Mouse (Mus musculus) midbrain, embryonic 15.5 days (tissue): ENCODE measurements around the gene Gm10668. TPM values are rescaled to one million over a fixed set of nuclear protein-coding genes. Genes with fewer than 3 reads are reported as not detected.
"Not testable (repeated sequence)": the region's sequence is repeated elsewhere in the genome, so short reads cannot be mapped to it uniquely, and the experiment has no call there.

Experiments
- ATAC-seq: fragments of 200-750 bp; cut with Nextera tagmentation; replicated peaks from 2 replicates; pipeline ENCODE4 v1.8.0; 2017; ENCODE audit warnings: moderate TSS enrichment
- H3K27ac ChIP-seq: fragments of 300-500 bp; sonication (generic); 2 replicates; pipeline ENCODE4 v1.5.1; 2015; ENCODE audit warnings: mild to moderate bottlenecking, inconsistent platforms
- H3K27me3 ChIP-seq: fragments of 300-500 bp; sonication (generic); replicated peaks from 2 replicates; pipeline ENCODE4 v1.6.1; 2015; ENCODE audit warnings: inconsistent platforms
- H3K36me3 ChIP-seq: fragments of 300-500 bp; sonication (generic); replicated peaks from 2 replicates; pipeline ENCODE4 v1.6.1; 2015; ENCODE audit warnings: inconsistent platforms
- H3K4me1 ChIP-seq: fragments of 300-500 bp; sonication (generic); 2 replicates; pipeline ENCODE4 v1.6.1; 2015; ENCODE audit warnings: inconsistent platforms
- H3K4me2 ChIP-seq: fragments of 300-500 bp; sonication (generic); 2 replicates; pipeline ENCODE4 v1.6.1; 2015; ENCODE audit warnings: inconsistent platforms, mild to moderate bottlenecking, moderate library complexity
- H3K4me3 ChIP-seq: fragments of 300-500 bp; sonication (generic); 2 replicates; pipeline ENCODE4 v1.5.1; 2015; ENCODE audit warnings: mild to moderate bottlenecking, inconsistent platforms
- H3K9ac ChIP-seq: fragments of 300-500 bp; sonication (generic); 2 replicates; pipeline ENCODE4 v1.6.1; 2015; ENCODE audit warnings: mild to moderate bottlenecking, inconsistent platforms
- H3K9me3 ChIP-seq: fragments of 300-500 bp; sonication (generic); 2 replicates; pipeline ENCODE4 v1.6.1; 2016; ENCODE audit warnings: inconsistent platforms
- WGBS: fragments of 180-500 bp; shearing (Covaris S2); methylation state at CpG from one replicate; pipeline ENCODE4 v1.1.7; 2015; ENCODE audit warnings: mixed read lengths; 5-methylcytosine and 5-hydroxymethylcytosine counted together
- polyA plus RNA-seq: library from polyadenylated mRNA; unstranded; fragments of >200 nt; fragmentation: Nextera tagmentation; extraction: Ambion mirVana; gene quantifications from 2 replicates; pipeline ENCODE4 v1.2.1, GENCODE M21; 2015

Gene Gm10668
- polyA plus RNA-seq = not detected in 2 replicates

DNA sequence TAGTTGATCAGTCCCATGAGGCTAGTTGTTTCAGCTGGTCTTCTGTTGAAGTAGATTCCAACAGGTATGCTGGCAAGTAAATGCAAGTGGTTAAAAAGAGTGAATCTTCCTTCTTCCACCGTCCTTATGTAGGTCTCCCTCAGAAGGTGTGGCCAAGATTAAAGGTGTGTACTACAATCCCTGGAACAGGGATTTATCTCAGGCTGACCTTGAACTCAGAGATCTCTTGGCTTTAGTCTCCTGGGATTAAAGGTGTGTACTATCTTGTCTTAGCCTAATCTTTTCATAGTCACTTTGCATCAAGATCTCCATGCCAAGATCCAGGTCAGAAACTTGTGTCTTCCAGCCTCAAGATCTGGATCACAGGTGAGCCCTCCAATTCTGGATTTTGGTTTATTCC, at the start of gene Gm10668:
TSS of gene Gm10668 (minus strand) at position 101 of the 400 bp plus-strand sequence.
- H3K27me3 ChIP-seq, H3K4me3 ChIP-seq, H3K9me3 ChIP-seq, H3K4me1 ChIP-seq, H3K9ac ChIP-seq, H3K4me2 ChIP-seq, H3K36me3 ChIP-seq, H3K27ac ChIP-seq, ATAC-seq: not testable (repeated sequence)
- WGBS = no CpG with 5 or more reads among the region's 1 CpGs

DNA sequence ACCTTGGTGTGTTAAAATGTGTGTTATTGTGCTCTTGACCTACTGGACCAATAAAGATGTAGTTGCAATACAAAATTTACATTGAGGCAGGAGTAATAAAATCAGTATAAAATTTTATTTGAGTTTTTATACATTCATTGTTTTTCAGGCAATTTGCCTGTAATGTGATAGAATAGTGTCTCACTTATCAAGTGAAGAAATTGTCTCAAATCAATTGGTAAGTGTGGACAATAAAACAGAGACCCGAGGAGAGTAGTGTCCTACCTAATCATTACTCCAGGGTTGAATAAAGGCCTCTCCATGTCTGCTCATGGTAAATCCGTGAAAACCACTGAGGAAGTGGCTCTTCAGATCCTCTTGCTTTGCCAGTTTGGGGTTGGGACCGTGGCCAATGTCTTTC, 40.5 kb upstream of the Gm10668 start, which contains the start of gene Vmn1r112:
TSS of gene Vmn1r112 (plus strand) at position 301 of the 400 bp plus-strand sequence.
- WGBS = no CpG with 5 or more reads among the region's 3 CpGs
- not testable (repeated sequence) for H3K27ac ChIP-seq, H3K4me3 ChIP-seq, H3K4me2 ChIP-seq, H3K9ac ChIP-seq, H3K27me3 ChIP-seq, H3K9me3 ChIP-seq, H3K4me1 ChIP-seq, H3K36me3 ChIP-seq, ATAC-seq

DNA sequence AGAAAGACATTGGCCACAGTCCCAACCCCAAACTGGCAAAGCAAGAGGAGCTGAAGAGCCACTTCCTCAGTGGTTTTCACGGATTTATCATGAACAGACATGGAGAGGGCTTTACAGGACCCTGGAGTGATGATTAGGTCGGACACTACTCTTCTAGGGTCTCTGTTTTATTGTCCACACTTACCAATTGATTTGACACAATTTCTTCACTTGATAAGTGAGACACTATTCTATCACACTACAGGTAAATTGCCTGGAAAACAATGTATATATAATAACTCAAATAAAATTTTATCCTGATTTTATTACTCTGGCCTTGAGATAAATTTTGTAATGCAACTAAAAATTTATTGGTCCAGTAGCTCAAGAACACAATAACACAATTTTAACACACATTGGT, 27.3 kb downstream of the Gm10668 start, which contains the start of gene Vmn1r111:
TSS of gene Vmn1r111 (minus strand) at position 101 of the 400 bp plus-strand sequence.
- not testable (repeated sequence) for H3K36me3 ChIP-seq, H3K9me3 ChIP-seq, H3K4me2 ChIP-seq, H3K27me3 ChIP-seq, ATAC-seq, H3K4me3 ChIP-seq, H3K4me1 ChIP-seq, H3K9ac ChIP-seq, H3K27ac ChIP-seq
- no CpG with 5 or more reads among the region's 2 CpGs for WGBS

Other genes starting within 250 kb of the Gm10668 start
- not detected in 2 replicates for gene Vmn1r103, start 220.1 kb downstream of the Gm10668 start, polyA plus RNA-seq
- gene Vmn1r104, start 196.8 kb downstream of the Gm10668 start, polyA plus RNA-seq = not detected in 2 replicates
- not detected in 2 replicates for gene Gm5726, start 184.9 kb downstream of the Gm10668 start, polyA plus RNA-seq
- gene Gm4141, start 154.4 kb downstream of the Gm10668 start, polyA plus RNA-seq = not detected in 2 replicates
- gene Gm4513, start 131.6 kb downstream of the Gm10668 start, polyA plus RNA-seq = not detected in 2 replicates
- gene Vmn1r107, start 61.7 kb downstream of the Gm10668 start, polyA plus RNA-seq = not detected in 2 replicates
- not detected in 2 replicates for gene Vmn1r111, start 27.4 kb downstream of the Gm10668 start, polyA plus RNA-seq
- not detected in 2 replicates for gene Vmn1r112, start 40.6 kb upstream of the Gm10668 start, polyA plus RNA-seq
- not detected in 2 replicates for gene Vmn1r113, start 56.7 kb upstream of the Gm10668 start, polyA plus RNA-seq
- not detected in 2 replicates for gene Vmn1r114, start 81.6 kb upstream of the Gm10668 start, polyA plus RNA-seq
- gene Vmn1r115, start 114.4 kb upstream of the Gm10668 start, polyA plus RNA-seq = not detected in 2 replicates
- gene Vmn1r116, start 141.6 kb upstream of the Gm10668 start, polyA plus RNA-seq = not detected in 2 replicates
- gene Vmn1r117, start 153.5 kb upstream of the Gm10668 start, polyA plus RNA-seq = not detected in 2 replicates
- not detected in 2 replicates for gene Vmn1r118, start 181.7 kb upstream of the Gm10668 start, polyA plus RNA-seq